Mouse (Mus musculus) embryonic facial prominence, embryonic 11.5 days (tissue): ENCODE measurements around the gene Vmn2r83. TPM values are rescaled to one million over a fixed set of nuclear protein-coding genes. Genes with fewer than 3 reads are reported as not detected.

ENCODE experiments used
- ATAC-seq: fragments of 200-750 bp; cut with Nextera tagmentation; replicated peaks from 2 replicates; pipeline ENCODE4 v1.8.0; 2017; ENCODE audit warnings: low read depth; ENCODE audit not compliant: insufficient number of reproducible peaks, low FRiP score, low TSS enrichment
- DNase-seq: peaks from one replicate; pipeline ENCODE4 v3.0.0-alpha.2; 2015; ENCODE audit warnings: low spot score
- H3K27ac ChIP-seq: fragments of 300-500 bp; sonication (generic); replicated peaks from 2 replicates; pipeline ENCODE4 v1.5.1; 2014; ENCODE audit warnings: mild to moderate bottlenecking, low read depth, low read length, control low read depth
- H3K27me3 ChIP-seq: fragments of 300-500 bp; sonication (generic); 2 replicates; pipeline ENCODE4 v1.6.1; 2014; ENCODE audit warnings: mild to moderate bottlenecking, low read length, moderate library complexity, mixed read lengths; ENCODE audit not compliant: control insufficient read depth, insufficient read depth
- H3K36me3 ChIP-seq: fragments of 300-500 bp; sonication (generic); replicated peaks from 2 replicates; pipeline ENCODE4 v1.6.1; 2014; ENCODE audit warnings: low read depth, mild to moderate bottlenecking, low read length, moderate library complexity, mixed read lengths; ENCODE audit not compliant: control insufficient read depth, insufficient read depth
- H3K4me1 ChIP-seq: fragments of 300-500 bp; sonication (generic); 2 replicates; pipeline ENCODE4 v1.6.1; 2014; ENCODE audit warnings: low read length, mixed read lengths; ENCODE audit not compliant: control insufficient read depth, insufficient read depth
- H3K4me2 ChIP-seq: fragments of 300-500 bp; sonication (generic); 2 replicates; pipeline ENCODE4 v1.6.1; 2014; ENCODE audit warnings: low read depth, mild to moderate bottlenecking, control low read depth, low read length, moderate library complexity
- H3K4me3 ChIP-seq: fragments of 300-500 bp; sonication (generic); 2 replicates; pipeline ENCODE4 v1.5.1; 2014; ENCODE audit warnings: low read depth, low read length, control low read depth
- H3K9ac ChIP-seq: fragments of 300-500 bp; sonication (generic); replicated peaks from 2 replicates; pipeline ENCODE4 v1.6.1; 2014; ENCODE audit warnings: mild to moderate bottlenecking, control low read depth, low read length
- H3K9me3 ChIP-seq: fragments of 300-500 bp; sonication (generic); replicated peaks from 2 replicates; pipeline ENCODE4 v1.6.1; 2016; ENCODE audit warnings: mild to moderate bottlenecking, low read length, inconsistent platforms, mixed read lengths; ENCODE audit not compliant: control insufficient read depth
- WGBS: fragments of 180-500 bp; shearing (Covaris S2); extraction: QIAGEN DNeasy Blood & Tissue Kit; methylation state at CpG from one replicate; pipeline ENCODE4 v1.1.7; 2014; 5-methylcytosine and 5-hydroxymethylcytosine counted together
- microRNA-seq: library from miRNA; unstranded; fragments of <30 nt; microRNA quantifications from one replicate; pipeline ENCODE4, GENCODE M21; 2016; ENCODE audit warnings: borderline number of aligned reads
- polyA plus RNA-seq: library from polyadenylated mRNA; unstranded; fragments of >200 nt; fragmentation: Nextera tagmentation; extraction: Ambion mirVana; gene quantifications from 2 replicates; pipeline ENCODE4 v1.2.1, GENCODE M21; 2014

Vmn2r83 gene
- polyA plus RNA-seq, 1 experiment from 2014 or later, result not detected

- WGBS, result 91% methylated on average over 16 of the region's 16 CpGs
- ATAC-seq (no peak), DNase-seq (no peak)
Measured at GRCm38 (mm10) chr10:79539701-79540495, 71.4 kb downstream of the Vmn2r83 start.

GRCm38 (mm10) chr10:79540746-79541145 is 72.2 kb downstream of the Vmn2r83 start:
- WGBS, result 95% methylated on average over 11 of the region's 11 CpGs
- Histone ChIP-seq H3K4me3 (no peak overlapping the region), H3K9me3 (no peaks in the 10 kb centered on the region), H3K4me2 (no peak overlapping the region), H3K27me3 (no peaks in the 10 kb centered on the region), H3K9ac (no peak overlapping the region), H3K27ac (no peak overlapping the region), H3K4me1 (no peaks in the 10 kb centered on the region), H3K36me3 (peaks cover 21% of the 10 kb centered on the region)
- DNase-seq (no peak), ATAC-seq (no peak)

More at GRCm38 (mm10) chr10:79539701-79540495, 71.4 kb downstream of the Vmn2r83 start:
- H3K4me1 ChIP-seq, result no peaks in the 10 kb centered on the region
- H3K4me2 ChIP-seq, result no peak overlapping the region
- no peaks in the 10 kb centered on the region for H3K27me3 ChIP-seq
- H3K4me3 ChIP-seq, result no peak overlapping the region
- H3K9me3 ChIP-seq, result no peaks in the 10 kb centered on the region
- no peak overlapping the region for H3K27ac ChIP-seq
- peaks cover 21% of the 10 kb centered on the region for H3K36me3 ChIP-seq
- H3K9ac ChIP-seq, result no peak overlapping the region

DNA sequence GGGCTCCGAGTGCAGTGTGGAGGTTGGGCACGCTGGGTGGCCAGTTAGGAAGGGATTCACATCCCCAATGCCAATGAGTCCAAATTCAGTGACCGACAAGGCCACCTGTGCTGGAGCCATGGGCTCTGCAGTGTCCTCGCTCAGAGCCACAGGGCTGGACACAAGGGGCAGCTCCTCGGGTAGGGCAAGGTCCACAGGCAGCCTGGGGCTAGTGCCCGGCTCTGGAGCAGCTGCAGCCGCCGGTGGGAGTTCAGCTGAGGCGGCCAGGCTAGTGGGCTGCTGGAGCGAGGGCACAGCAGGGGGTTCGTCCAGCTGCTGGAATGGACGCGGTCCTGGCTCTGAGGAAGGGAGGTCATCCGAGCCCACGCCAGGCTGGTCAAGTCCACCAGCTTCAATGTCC is 73.0 kb downstream of the Vmn2r83 start:
- WGBS, result 85% methylated on average over 15 of the region's 15 CpGs
- H3K4me1 ChIP-seq, result no peaks in the 10 kb centered on the region
- DNase-seq (no peak), ATAC-seq (no peak)
- peaks cover 21% of the 10 kb centered on the region for H3K36me3 ChIP-seq
- H3K27ac ChIP-seq, result no peak overlapping the region
- no peak overlapping the region for H3K9ac ChIP-seq
- no peaks in the 10 kb centered on the region for H3K9me3 ChIP-seq
- no peak overlapping the region for H3K4me2 ChIP-seq
- H3K27me3 ChIP-seq, result no peaks in the 10 kb centered on the region
- no peak overlapping the region for H3K4me3 ChIP-seq

GRCm38 (mm10) chr10:79542171-79542570 is 73.6 kb downstream of the Vmn2r83 start:
- ATAC-seq, result no peak
- no peak overlapping the region for H3K4me2 ChIP-seq
- H3K4me3 ChIP-seq, result no peak overlapping the region
- H3K9ac ChIP-seq, result no peak overlapping the region
- H3K4me1 ChIP-seq, result no peaks in the 10 kb centered on the region
- H3K9me3 ChIP-seq, result no peaks in the 10 kb centered on the region
- DNase-seq, result no peak
- 95% methylated on average over 11 of the region's 11 CpGs for WGBS
- H3K36me3 ChIP-seq, result peaks cover 21% of the 10 kb centered on the region
- H3K27ac ChIP-seq, result no peak overlapping the region
- H3K27me3 ChIP-seq, result no peaks in the 10 kb centered on the region

Small RNAs within 50 kb of the gene (microRNA-seq; reads per million reads assigned to microRNA genes)
- gene Mir6909, result not detected

Other genes with a start within 250 kb of the Vmn2r83 start
- gene Vmn2r81, start 221.0 kb upstream of the Vmn2r83 start, polyA plus RNA-seq, result not detected in 2 replicates
- gene Vmn2r82, start 112.2 kb upstream of the Vmn2r83 start, polyA plus RNA-seq, result not detected in 2 replicates
- gene Plpp2, start 65.1 kb downstream of the Vmn2r83 start, polyA plus RNA-seq, result 13.3 and 17.9 TPM in 2 replicates
- gene Mier2, start 86.5 kb downstream of the Vmn2r83 start, polyA plus RNA-seq, result 39.4 and 41.7 TPM in 2 replicates
- not detected in 2 replicates for gene Theg, start 118.6 kb downstream of the Vmn2r83 start, polyA plus RNA-seq
- 0.04 TPM in 2 replicates for gene C2cd4c, start 145.3 kb downstream of the Vmn2r83 start, polyA plus RNA-seq
- gene Shc2, start 169.2 kb downstream of the Vmn2r83 start, polyA plus RNA-seq, result 9.8 and 10.5 TPM in 2 replicates
- gene Odf3l2, start 177.0 kb downstream of the Vmn2r83 start, polyA plus RNA-seq, result not detected in 2 replicates
- gene Madcam1, start 195.8 kb downstream of the Vmn2r83 start, polyA plus RNA-seq, result 3.9 and 5.5 TPM in 2 replicates
- gene Tpgs1, start 200.6 kb downstream of the Vmn2r83 start, polyA plus RNA-seq, result 65.6 and 67.3 TPM in 2 replicates
- 150 and 157 TPM in 2 replicates for gene Cdc34, start 213.5 kb downstream of the Vmn2r83 start, polyA plus RNA-seq
- gene Gzmm, start 220.3 kb downstream of the Vmn2r83 start, polyA plus RNA-seq, result 0.77 TPM in 1 of 2 replicates, not detected in the other
- 630 and 667 TPM in 2 replicates for gene Bsg, start 235.8 kb downstream of the Vmn2r83 start, polyA plus RNA-seq
- gene Hcn2, start 247.9 kb downstream of the Vmn2r83 start, polyA plus RNA-seq, result 0.14 and 0.21 TPM in 2 replicates